Mouse (Mus musculus) neutrophil, adult 5-6 weeks (primary cell): ENCODE data around the gene Grin2c. TPM values are rescaled to one million over a fixed set of nuclear protein-coding genes. Genes with fewer than 3 reads are reported as not detected.

Experiments
- ATAC-seq: fragments of 151-379, 151-347 bp; 2 replicates; pipeline ENCODE4 v1.8.0; 2017; ENCODE audit warnings: mild to moderate bottlenecking, moderate TSS enrichment; ENCODE audit not compliant: insufficient number of reproducible peaks, poor library complexity, low FRiP score, severe bottlenecking; ENCODE audit errors: extremely low read depth
- total RNA-seq: library from RNA; stranded (forward); fragments of 200-1000 nt; gene quantifications from 2 replicates; pipeline ENCODE4 v1.2.3, GENCODE M21; 2017

Grin2c gene
- total RNA-seq, 1 experiment from 2014 or later: 0.23 TPM

- ATAC-seq: no peak
These were observed 45.0 kb downstream of the Grin2c start for GRCm38 (mm10) chr11:115222077-115222476.

- 0 out of 2 replicates have a peak, but pooled peaks have one; percentile 13 for ATAC-seq
These were observed 47.4 kb downstream of the Grin2c start for GRCm38 (mm10) chr11:115219685-115220084.

- no peak for ATAC-seq
These were observed 47.8 kb downstream of the Grin2c start for GRCm38 (mm10) chr11:115219263-115219662.

- no peak for ATAC-seq
These were observed 49.3 kb downstream of the Grin2c start for GRCm38 (mm10) chr11:115217439-115218410.

- no peak for ATAC-seq
These were observed 51.9 kb downstream of the Grin2c start for GRCm38 (mm10) chr11:115215123-115215522.

GRCm38 (mm10) chr11:115212116-115212515, 54.9 kb downstream of the Grin2c start:
- no peak for ATAC-seq

- no peak for ATAC-seq
These were observed 57.1 kb downstream of the Grin2c start for GRCm38 (mm10) chr11:115209958-115210357.

GRCm38 (mm10) chr11:115208776-115209732, 58.0 kb downstream of the Grin2c start:
- ATAC-seq: peak; percentile 45; the same call in 1 of the 2 replicates

- ATAC-seq: no peak
These were observed 58.9 kb downstream of the Grin2c start for GRCm38 (mm10) chr11:115208126-115208525.

GRCm38 (mm10) chr11:115202756-115203155, 64.3 kb downstream of the Grin2c start:
- ATAC-seq: no peak

GRCm38 (mm10) chr11:115202316-115202715, 64.7 kb downstream of the Grin2c start:
- peak; percentile 71 for ATAC-seq

GRCm38 (mm10) chr11:115200520-115200919, 66.5 kb downstream of the Grin2c start:
- no peak for ATAC-seq

Other genes starting within 250 kb of the Grin2c start
- not detected in 2 replicates for gene Cd300ld4, start 240.2 kb downstream of the Grin2c start, total RNA-seq
- not detected in 2 replicates for gene Cd300ld5, start 229.5 kb downstream of the Grin2c start, total RNA-seq
- 58.7 and 61.0 TPM in 2 replicates for gene Cd300ld3, start 218.8 kb downstream of the Grin2c start, total RNA-seq
- 0.98 and 1.6 TPM in 2 replicates for gene Cd300e, start 205.1 kb downstream of the Grin2c start, total RNA-seq
- 9.7 and 13.5 TPM in 2 replicates for gene Rab37, start 175.8 kb downstream of the Grin2c start, total RNA-seq
- 369 and 393 TPM in 2 replicates for gene Cd300lf, start 133.3 kb downstream of the Grin2c start, total RNA-seq
- 115 and 118 TPM in 2 replicates for gene Slc9a3r1, start 103.9 kb downstream of the Grin2c start, total RNA-seq
- gene Tmem104, start 79.8 kb downstream of the Grin2c start, total RNA-seq: 9.3 and 19.8 TPM in 2 replicates
- gene Nat9, start 79.4 kb downstream of the Grin2c start, total RNA-seq: 50.6 and 63.4 TPM in 2 replicates
- gene Fdxr, start 9.8 kb upstream of the Grin2c start, total RNA-seq: 12.2 and 13.0 TPM in 2 replicates
- 0.12 and 0.25 TPM in 2 replicates for gene Fads6, start 30.4 kb upstream of the Grin2c start, total RNA-seq
- gene Otop2, start 39.9 kb upstream of the Grin2c start, total RNA-seq: not detected in 2 replicates
- not detected in 2 replicates for gene Ush1g, start 54.8 kb upstream of the Grin2c start, total RNA-seq
- gene Otop3, start 67.5 kb upstream of the Grin2c start, total RNA-seq: not detected in 2 replicates
- 1.6 and 2.4 TPM in 2 replicates for gene Hid1, start 100.5 kb upstream of the Grin2c start, total RNA-seq
- 0.12 TPM in 2 replicates for gene Cdr2l, start 114.7 kb upstream of the Grin2c start, total RNA-seq
- 27.7 and 30.4 TPM in 2 replicates for gene Mrpl58, start 136.5 kb upstream of the Grin2c start, total RNA-seq
- 265 and 277 TPM in 2 replicates for gene Atp5h, start 152.7 kb upstream of the Grin2c start, total RNA-seq
- 22.1 and 24.2 TPM in 2 replicates for gene Kctd2, start 152.9 kb upstream of the Grin2c start, total RNA-seq
- gene Trim80, start 173.3 kb upstream of the Grin2c start, total RNA-seq: not detected in 2 replicates
- gene Slc16a5, start 195.2 kb upstream of the Grin2c start, total RNA-seq: 0.35 and 1.6 TPM in 2 replicates
- 46.5 and 52.8 TPM in 2 replicates for gene Armc7, start 208.4 kb upstream of the Grin2c start, total RNA-seq
- 98.5 and 107 TPM in 2 replicates for gene Nt5c, start 224.6 kb upstream of the Grin2c start, total RNA-seq
- 123 and 147 TPM in 2 replicates for gene Jpt1, start 247.1 kb upstream of the Grin2c start, total RNA-seq